Mouse (Mus musculus): ENCODE measurements around the gene Dennd1a. TPM values are rescaled to one million over a fixed set of nuclear protein-coding genes. Genes with fewer than 3 reads are reported as not detected.
"Not testable (repeated sequence)": the region's sequence is repeated elsewhere in the genome, so short reads cannot be mapped to it uniquely, and the experiment has no call there.

Dennd1a gene
- polyA plus RNA-seq, 1 experiment = 36.2 TPM

- H3K36me3 ChIP-seq (ENCODE audit: control insufficient read depth, insufficient read depth, low read length) = no peaks in the 10 kb centered on the region
- WGBS = 95% methylated on average over 4 of the region's 4 CpGs
- no peak overlapping the region for H3K4me3 ChIP-seq (ENCODE audit: insufficient read depth, low read depth, low read length)
- H3K27ac ChIP-seq (ENCODE audit: insufficient read depth, low read depth, low read length) = peak overlapping the region; percentile 86; the same call in 1 of the 2 replicates
- peaks cover 19% of the 10 kb centered on the region for H3K4me1 ChIP-seq (ENCODE audit: control insufficient read depth, insufficient read depth, low read length)
- DNase-seq = no peak
- H3K27me3 ChIP-seq (replicated peaks; ENCODE audit: control insufficient read depth, insufficient read depth, low read length) = no peaks in the 10 kb centered on the region
- no peak for TF ChIP-seq POLR2A (IDR thresholded peaks at IDR 0.05; ENCODE audit: low read depth, low read length)
- no peak for TF ChIP-seq CTCF (conservative IDR thresholded peaks at IDR 0.05; ENCODE audit: insufficient read depth, insufficient read length, low read depth, low read length)
Measured at GRCm38 (mm10) chr2:37940845-37941361, 346.3 kb downstream of the Dennd1a start.

DNA sequence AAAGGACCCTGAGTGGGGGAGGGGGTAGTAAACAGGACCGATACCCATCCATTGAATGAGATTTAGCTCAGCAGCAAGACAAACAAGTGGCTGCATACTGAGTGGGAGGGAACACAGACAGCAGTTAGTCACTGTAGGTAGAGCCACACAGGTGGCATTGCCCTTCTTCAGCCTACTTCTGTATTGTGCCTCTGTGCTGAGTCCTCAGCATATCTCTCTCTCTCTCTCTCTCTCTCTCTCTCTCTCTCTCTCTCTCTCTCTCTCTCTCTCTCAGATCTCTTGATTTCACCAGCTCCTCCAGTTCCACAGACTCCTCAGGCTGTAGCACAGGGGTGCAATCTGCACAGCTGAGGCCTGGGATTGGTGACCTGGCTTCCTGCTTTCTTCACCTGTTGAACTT is 347.2 kb downstream of the Dennd1a start:
- TF ChIP-seq POLR2A (IDR thresholded peaks at IDR 0.05; ENCODE audit: low read depth, low read length) (no peak), CTCF (conservative IDR thresholded peaks at IDR 0.05; ENCODE audit: insufficient read depth, insufficient read length, low read depth, low read length) (no peak)
- Histone ChIP-seq H3K4me1 (ENCODE audit: control insufficient read depth, insufficient read depth, low read length) (peaks cover 19% of the 10 kb centered on the region), H3K4me3 (ENCODE audit: insufficient read depth, low read depth, low read length) (no peak overlapping the region), H3K36me3 (ENCODE audit: control insufficient read depth, insufficient read depth, low read length) (no peaks in the 10 kb centered on the region; the same call in 1 of the 2 replicates), H3K27ac (ENCODE audit: insufficient read depth, low read depth, low read length) (no peak overlapping the region), H3K27me3 (replicated peaks; ENCODE audit: control insufficient read depth, insufficient read depth, low read length) (no peaks in the 10 kb centered on the region)
- no peak for DNase-seq
- WGBS = 82% methylated on average over 1 of the region's 1 CpGs

DNA sequence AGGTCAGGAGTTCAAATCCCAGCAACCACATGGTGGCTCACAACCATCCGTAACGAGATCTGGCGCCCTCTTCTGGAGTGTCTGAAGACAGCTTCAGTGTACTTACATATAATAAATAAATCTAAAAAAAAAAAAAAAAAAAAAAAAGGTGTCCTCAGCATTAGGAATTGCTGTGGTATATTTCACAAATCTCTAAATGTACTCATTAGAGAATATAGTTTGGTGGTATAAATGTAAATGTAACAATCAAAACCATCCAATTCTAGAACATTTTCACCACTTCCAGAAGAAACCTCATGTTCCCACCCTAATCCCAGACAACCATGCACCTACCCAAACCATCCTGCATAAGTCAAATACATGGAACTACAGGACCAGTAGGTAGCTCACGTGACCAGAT is 350.3 kb downstream of the Dennd1a start:
- WGBS = 90% methylated on average over 4 of the region's 4 CpGs
- peaks cover 14% of the 10 kb centered on the region for H3K4me1 ChIP-seq (ENCODE audit: control insufficient read depth, insufficient read depth, low read length)
- not testable (repeated sequence) for H3K27me3 ChIP-seq (replicated peaks; ENCODE audit: control insufficient read depth, insufficient read depth, low read length); DNase-seq; H3K36me3 ChIP-seq (ENCODE audit: control insufficient read depth, insufficient read depth, low read length); H3K4me3 ChIP-seq (ENCODE audit: insufficient read depth, low read depth, low read length); H3K27ac ChIP-seq (ENCODE audit: insufficient read depth, low read depth, low read length)

DNA sequence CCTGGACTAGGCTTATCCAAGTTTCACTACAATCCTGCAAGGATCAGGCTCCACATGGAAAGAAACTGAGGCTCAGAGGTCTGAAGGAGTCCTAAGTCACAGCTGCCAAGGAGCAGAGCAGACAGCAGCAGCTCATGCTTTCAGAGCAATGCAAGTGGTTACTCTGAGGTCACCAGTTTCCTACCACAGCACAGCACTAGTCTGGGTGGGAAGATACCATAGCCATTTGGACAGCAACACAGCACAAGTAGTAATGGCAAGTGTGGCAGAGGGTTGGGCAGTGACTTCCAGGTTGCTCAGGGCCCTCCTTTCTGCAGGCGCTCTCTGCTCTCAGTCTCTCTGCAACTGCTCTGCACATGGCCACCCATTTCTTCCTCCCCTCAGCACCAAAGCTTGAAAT is 354.9 kb downstream of the Dennd1a start:
- Histone ChIP-seq H3K36me3 (ENCODE audit: control insufficient read depth, insufficient read depth, low read length) (no peaks in the 10 kb centered on the region; the same call in 1 of the 2 replicates), H3K4me1 (ENCODE audit: control insufficient read depth, insufficient read depth, low read length) (peaks cover 14% of the 10 kb centered on the region)
- TF ChIP-seq POLR2A (IDR thresholded peaks at IDR 0.05; ENCODE audit: low read depth, low read length) = no peak
- no peak for TF ChIP-seq CTCF (conservative IDR thresholded peaks at IDR 0.05; ENCODE audit: insufficient read depth, insufficient read length, low read depth, low read length)

GRCm38 (mm10) chr2:37931018-37931930 is 355.9 kb downstream of the Dennd1a start:
- 67% methylated on average over 5 of the region's 5 CpGs for WGBS
- Histone ChIP-seq H3K27me3 (replicated peaks; ENCODE audit: control insufficient read depth, insufficient read depth, low read length) (no peaks in the 10 kb centered on the region), H3K27ac (ENCODE audit: insufficient read depth, low read depth, low read length) (peak overlapping the region; percentile 46; the same call in 1 of the 2 replicates), H3K36me3 (ENCODE audit: control insufficient read depth, insufficient read depth, low read length) (no peaks in the 10 kb centered on the region; the same call in 1 of the 2 replicates), H3K4me1 (ENCODE audit: control insufficient read depth, insufficient read depth, low read length) (peaks cover 14% of the 10 kb centered on the region), H3K4me3 (ENCODE audit: insufficient read depth, low read depth, low read length) (no peak overlapping the region)
- TF ChIP-seq POLR2A (IDR thresholded peaks at IDR 0.05; ENCODE audit: low read depth, low read length) = no peak
- TF ChIP-seq CTCF (conservative IDR thresholded peaks at IDR 0.05; ENCODE audit: insufficient read depth, insufficient read length, low read depth, low read length) = no peak
- DNase-seq = peak; percentile 83

More for the DNA sequence above, 354.9 kb downstream of the Dennd1a start:
- no peak for DNase-seq
- Histone ChIP-seq H3K27ac (ENCODE audit: insufficient read depth, low read depth, low read length) (peak overlapping the region; percentile 2; the same call in 1 of the 2 replicates), H3K4me3 (ENCODE audit: insufficient read depth, low read depth, low read length) (no peak overlapping the region), H3K27me3 (replicated peaks; ENCODE audit: control insufficient read depth, insufficient read depth, low read length) (no peaks in the 10 kb centered on the region)
- 100% methylated on average over 1 of the region's 1 CpGs for WGBS

- Histone ChIP-seq H3K36me3 (ENCODE audit: control insufficient read depth, insufficient read depth, low read length) (no peaks in the 10 kb centered on the region), H3K4me1 (ENCODE audit: control insufficient read depth, insufficient read depth, low read length) (peaks cover 4% of the 10 kb centered on the region), H3K4me3 (ENCODE audit: insufficient read depth, low read depth, low read length) (no peak overlapping the region), H3K27me3 (replicated peaks; ENCODE audit: control insufficient read depth, insufficient read depth, low read length) (no peaks in the 10 kb centered on the region), H3K27ac (ENCODE audit: insufficient read depth, low read depth, low read length) (no peak overlapping the region)
- DNase-seq = no peak
- TF ChIP-seq POLR2A (IDR thresholded peaks at IDR 0.05; ENCODE audit: low read depth, low read length) (no peak), CTCF (conservative IDR thresholded peaks at IDR 0.05; ENCODE audit: insufficient read depth, insufficient read length, low read depth, low read length) (no peak)
- WGBS = 80% methylated on average over 5 of the region's 5 CpGs
Measured at GRCm38 (mm10) chr2:37926133-37926503, 361.1 kb downstream of the Dennd1a start.

GRCm38 (mm10) chr2:37925413-37926132 is 361.6 kb downstream of the Dennd1a start:
- WGBS = 45% methylated on average over 6 of the region's 6 CpGs

More at GRCm38 (mm10) chr2:37925413-37926132, 361.6 kb downstream of the Dennd1a start:
- TF ChIP-seq CTCF (conservative IDR thresholded peaks at IDR 0.05; ENCODE audit: insufficient read depth, insufficient read length, low read depth, low read length) (peak; percentile 69), POLR2A (IDR thresholded peaks at IDR 0.05; ENCODE audit: low read depth, low read length) (no peak)
- Histone ChIP-seq H3K36me3 (ENCODE audit: control insufficient read depth, insufficient read depth, low read length) (no peaks in the 10 kb centered on the region), H3K27ac (ENCODE audit: insufficient read depth, low read depth, low read length) (no peak overlapping the region), H3K27me3 (replicated peaks; ENCODE audit: control insufficient read depth, insufficient read depth, low read length) (no peaks in the 10 kb centered on the region), H3K4me1 (ENCODE audit: control insufficient read depth, insufficient read depth, low read length) (0 out of 2 replicates have a peak, but pooled peaks cover 2% of the 10 kb centered on the region), H3K4me3 (ENCODE audit: insufficient read depth, low read depth, low read length) (no peak overlapping the region)
- DNase-seq = peak; percentile 43
